Mouse (Mus musculus): ENCODE measurements around the gene Rgs12.

The Rgs12 gene

GRCm38 (mm10) chr5:34948861-34949760 lies at the start of gene Rgs12:
TSS of gene Rgs12 (plus strand) at chr5:34949445.
- peak; percentile 96 for DNase-seq (ENCODE audit: inconsistent ontology term)

GRCm38 (mm10) chr5:34899787-34900469 lies 49.3 kb upstream of the Rgs12 start:
- DNase-seq (ENCODE audit: inconsistent ontology term), result no peak

GRCm38 (mm10) chr5:34902371-34902770 lies 46.9 kb upstream of the Rgs12 start:
- no peak for DNase-seq (ENCODE audit: inconsistent ontology term)

GRCm38 (mm10) chr5:34902811-34903385 lies 46.3 kb upstream of the Rgs12 start:
- peak; percentile 61 for DNase-seq (ENCODE audit: inconsistent ontology term)

- no peak for DNase-seq (ENCODE audit: inconsistent ontology term)
These were observed 44.8 kb upstream of the Rgs12 start for GRCm38 (mm10) chr5:34904412-34904811.

- DNase-seq (ENCODE audit: inconsistent ontology term), result no peak
These were observed 42.0 kb upstream of the Rgs12 start for GRCm38 (mm10) chr5:34907230-34907629.

GRCm38 (mm10) chr5:34907910-34908725 lies 41.1 kb upstream of the Rgs12 start, which contains the start of gene Msantd1:
TSS of gene Msantd1 (plus strand) at chr5:34908012.
- DNase-seq (ENCODE audit: inconsistent ontology term), result peak; percentile 39

GRCm38 (mm10) chr5:34908726-34909633 lies 40.3 kb upstream of the Rgs12 start:
- DNase-seq (ENCODE audit: inconsistent ontology term), result no peak

GRCm38 (mm10) chr5:34909634-34910503 lies 39.4 kb upstream of the Rgs12 start:
- no peak for DNase-seq (ENCODE audit: inconsistent ontology term)

- DNase-seq (ENCODE audit: inconsistent ontology term), result no peak
These were observed 38.8 kb upstream of the Rgs12 start for GRCm38 (mm10) chr5:34910504-34910815.

GRCm38 (mm10) chr5:34915801-34916200 lies 33.4 kb upstream of the Rgs12 start:
- peak; percentile 41 for DNase-seq (ENCODE audit: inconsistent ontology term)

GRCm38 (mm10) chr5:34917234-34917655 lies 32.0 kb upstream of the Rgs12 start:
- DNase-seq (ENCODE audit: inconsistent ontology term), result no peak

GRCm38 (mm10) chr5:34918785-34919184 lies 30.5 kb upstream of the Rgs12 start:
- no peak for DNase-seq (ENCODE audit: inconsistent ontology term)

- no peak for DNase-seq (ENCODE audit: inconsistent ontology term)
These were observed 26.7 kb upstream of the Rgs12 start for GRCm38 (mm10) chr5:34922531-34922930.

GRCm38 (mm10) chr5:34923920-34924319 lies 25.3 kb upstream of the Rgs12 start:
- no peak for DNase-seq (ENCODE audit: inconsistent ontology term)

GRCm38 (mm10) chr5:34924519-34924918 lies 24.7 kb upstream of the Rgs12 start:
- no peak for DNase-seq (ENCODE audit: inconsistent ontology term)

GRCm38 (mm10) chr5:34927648-34928047 lies 21.6 kb upstream of the Rgs12 start:
- no peak for DNase-seq (ENCODE audit: inconsistent ontology term)

- no peak for DNase-seq (ENCODE audit: inconsistent ontology term)
These were observed 18.9 kb upstream of the Rgs12 start for GRCm38 (mm10) chr5:34930151-34930975.

- DNase-seq (ENCODE audit: inconsistent ontology term), result no peak
These were observed 18.2 kb upstream of the Rgs12 start for GRCm38 (mm10) chr5:34931091-34931490.
